Mouse (Mus musculus): ENCODE results near the gene Limk1.

DNA sequence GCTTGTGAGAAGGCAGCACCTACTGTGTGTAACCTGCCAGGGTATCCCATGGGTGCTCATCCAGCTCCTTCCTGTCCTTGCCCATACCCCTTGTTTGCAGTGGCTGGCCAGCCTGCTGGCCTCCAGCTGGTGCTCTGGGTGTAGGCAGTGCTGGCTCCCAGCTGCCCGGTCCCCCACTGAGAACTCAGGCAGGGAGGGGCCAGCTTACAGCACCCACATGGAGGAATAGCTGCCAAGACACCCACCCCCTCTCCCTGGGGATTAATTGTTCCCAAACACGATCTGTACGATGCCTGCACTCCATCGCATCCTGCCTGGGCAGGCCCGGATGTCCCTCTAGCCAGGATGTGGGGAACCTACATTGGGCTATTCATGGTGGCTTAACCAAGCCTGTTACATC, 45.7 kb upstream of the Limk1 start:
- TF ChIP-seq CTCF (conservative IDR thresholded peaks at IDR 0.05; ENCODE audit: low read length) (no peak), POU5F1 (IDR thresholded peaks at IDR 0.05; ENCODE audit: borderline replicate concordance, low read length) (no peak)

Data from E14TG2a.4 (cell line).